Mouse (Mus musculus) urinary bladder, postnatal 0 days (tissue): ENCODE results near the gene Vrk3. TPM values are rescaled to one million over a fixed set of nuclear protein-coding genes. Genes with fewer than 3 reads are reported as not detected.

Experiments
- polyA plus RNA-seq: library from polyadenylated mRNA; unstranded; fragments of >200 nt; fragmentation: Nextera tagmentation; extraction: Ambion mirVana; gene quantifications from 2 replicates; pipeline ENCODE4 v1.2.1, GENCODE M21; 2015

Gene Vrk3
- 15.4 and 17.6 TPM in 2 replicates for polyA plus RNA-seq

DNA sequence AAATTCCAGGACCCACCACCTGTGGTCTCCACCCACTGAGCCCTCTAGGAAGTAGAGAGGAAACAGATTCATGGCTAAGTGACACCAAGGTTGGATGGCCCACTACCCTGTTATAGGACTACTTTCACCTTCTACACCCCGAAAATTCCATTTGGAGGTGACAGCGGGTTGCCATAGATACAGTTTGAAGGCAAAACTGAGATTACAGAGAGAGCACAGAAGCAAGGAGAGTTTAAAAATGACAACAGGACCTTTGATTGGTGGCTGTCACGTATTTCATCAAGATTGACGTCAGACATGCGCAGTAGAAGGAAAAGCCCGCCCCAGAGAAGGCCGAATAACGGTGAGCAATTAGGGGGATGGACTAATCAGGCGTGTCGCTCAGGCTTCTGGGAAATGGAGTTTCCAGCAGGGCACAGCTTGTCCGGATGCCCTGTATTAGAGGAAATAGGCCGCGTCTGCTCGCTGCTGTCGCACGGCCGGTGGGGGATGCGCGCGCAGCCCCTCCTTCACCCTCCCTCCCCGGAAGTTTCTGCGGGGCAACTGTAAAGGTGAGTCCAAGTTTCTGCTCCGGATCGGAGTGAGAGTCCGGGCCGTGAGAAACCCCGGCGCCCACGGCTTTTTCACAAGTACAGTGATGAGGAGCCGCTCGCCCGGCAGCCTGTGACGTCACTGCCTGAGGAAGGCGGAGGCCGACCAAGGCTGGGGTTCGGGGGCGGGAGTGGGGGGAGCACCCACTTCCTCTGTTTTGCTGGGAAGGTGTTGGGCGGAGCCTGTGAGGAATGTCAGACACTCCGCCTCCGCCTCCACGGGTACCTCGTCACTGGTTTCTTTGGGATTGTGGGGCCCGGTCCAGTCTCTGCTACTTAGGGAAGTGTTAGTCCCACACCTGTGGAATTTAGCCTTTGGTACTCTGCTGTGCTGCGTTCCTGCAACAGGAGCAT lies at the start of gene Vrk3:
TSS of gene Vrk3 (plus strand) at position 313 of the 944 bp plus-strand sequence.

DNA sequence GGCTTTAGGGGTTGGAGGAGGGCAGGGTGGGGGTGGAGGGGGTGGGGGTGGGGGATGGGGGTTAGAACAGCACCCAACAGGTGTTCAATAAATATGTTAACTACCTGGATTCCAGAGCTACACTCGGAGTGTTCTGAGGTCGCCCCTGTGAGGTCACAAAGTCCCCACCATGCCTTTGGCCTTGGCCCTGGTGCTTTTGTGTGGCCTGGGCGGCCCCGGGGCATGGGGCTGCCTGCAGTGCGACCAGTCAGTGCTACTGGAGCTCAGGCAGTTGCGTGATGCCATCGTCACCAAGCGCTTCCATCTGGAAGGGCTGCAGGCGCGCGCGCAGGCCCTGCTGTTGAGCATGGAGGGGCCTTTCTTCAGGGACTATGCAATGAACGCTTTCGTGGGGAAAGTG lies 39.6 kb upstream of the Vrk3 start, which contains the start of gene Izumo2:
TSS of gene Izumo2 (plus strand) at position 169 of the 400 bp plus-strand sequence.

DNA sequence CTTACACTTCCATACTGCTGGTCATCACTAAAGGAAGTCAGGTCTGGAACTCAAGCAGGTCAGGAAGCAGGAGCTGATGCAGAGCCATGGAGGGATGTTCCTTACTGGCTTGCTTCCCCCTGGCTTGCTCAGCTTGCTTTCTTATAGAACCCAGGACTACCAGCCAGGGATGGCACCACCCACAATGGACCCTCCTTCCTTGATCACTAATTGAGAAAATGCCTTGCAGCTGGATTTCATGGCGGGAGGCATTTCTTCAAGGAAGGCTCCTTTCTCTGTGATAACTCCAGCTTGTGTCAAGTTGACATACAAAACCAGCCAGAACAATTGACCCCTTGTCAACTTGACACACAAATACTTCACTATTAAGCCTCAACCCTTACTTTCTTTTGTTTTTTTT lies 2.7 kb downstream of the Vrk3 start, which contains the start of gene Zfp473:
TSS of gene Zfp473 (minus strand) at position 101 of the 400 bp plus-strand sequence.

DNA sequence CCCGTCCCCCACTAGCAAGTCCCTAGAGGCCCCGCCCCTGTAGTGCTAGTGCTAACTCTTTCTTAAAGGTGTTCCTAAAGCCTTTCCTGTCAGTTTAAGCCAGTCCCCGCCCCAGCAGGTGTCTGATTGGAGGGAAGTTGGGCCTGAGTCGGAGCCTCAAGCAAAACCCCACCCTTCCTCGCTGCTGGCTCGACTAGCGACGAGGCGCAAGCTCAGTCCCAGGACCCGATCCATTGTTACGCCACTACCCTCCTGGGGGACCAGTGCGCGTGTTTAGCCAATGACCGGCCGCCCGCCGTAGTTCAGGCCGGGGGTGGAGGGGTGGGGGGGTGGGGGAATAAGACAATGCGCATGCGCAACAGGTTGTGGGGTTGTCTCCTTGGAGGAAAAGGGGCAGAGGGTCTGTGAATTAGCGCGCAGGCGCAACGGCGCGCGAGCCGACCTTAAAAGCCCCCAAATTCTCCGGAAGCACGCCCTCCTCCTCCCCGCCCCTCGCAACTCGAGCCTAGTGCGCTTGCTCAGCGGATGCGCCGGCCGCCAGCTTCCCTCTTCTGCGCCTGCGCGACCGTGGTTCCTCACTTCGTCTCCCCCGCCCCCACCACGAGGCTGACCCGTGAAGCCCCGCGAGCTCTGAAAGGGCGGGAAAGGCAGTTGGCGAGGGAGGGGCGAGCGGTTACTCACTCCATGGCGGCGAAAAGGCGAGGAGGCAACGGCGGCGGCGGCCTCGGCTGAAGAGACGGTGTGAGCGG lies 67.7 kb downstream of the Vrk3 start, which contains the start of the genes Nup62 and Il4i1:
TSS of gene Nup62 (plus strand) at position 368 of the 749 bp plus-strand sequence.
TSS of gene Il4i1 (plus strand) at position 667 of the 749 bp plus-strand sequence.

DNA sequence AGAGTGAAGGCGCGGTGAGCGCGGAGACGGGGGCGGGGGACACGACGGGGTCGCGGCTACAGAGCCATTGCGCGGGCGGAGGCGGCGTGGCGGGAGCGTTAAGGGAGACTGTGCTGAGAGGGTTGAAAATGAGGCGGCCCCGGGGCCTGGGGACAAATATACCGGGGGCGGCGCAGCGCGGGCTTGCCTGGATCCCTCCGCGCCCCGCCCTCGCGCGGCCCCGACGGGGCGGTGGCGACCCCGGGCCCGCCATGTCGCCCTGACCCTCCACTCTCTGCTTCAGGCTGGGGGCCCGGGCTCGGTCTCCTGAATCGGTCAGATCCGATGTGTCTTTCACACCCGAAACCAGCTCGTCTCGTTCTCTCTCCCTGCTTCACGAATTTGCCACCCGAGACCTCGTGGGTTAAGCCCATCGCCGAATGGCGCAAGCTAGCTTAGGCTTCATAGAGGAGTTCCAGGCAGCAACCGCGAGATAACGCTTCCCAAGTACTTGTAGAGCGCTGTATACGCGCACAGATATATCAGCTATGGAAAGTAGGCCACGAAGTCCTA lies 68.3 kb downstream of the Vrk3 start, which contains the start of gene Atf5:
TSS of gene Atf5 (minus strand) at position 189 of the 552 bp plus-strand sequence.

Other genes with a start within 250 kb of the Vrk3 start
- 0.30 and 0.82 TPM in 2 replicates for gene Mybpc2, start 223.8 kb upstream of the Vrk3 start, polyA plus RNA-seq
- gene Spib, start 216.3 kb upstream of the Vrk3 start, polyA plus RNA-seq: 0.05 TPM in 1 of 2 replicates, not detected in the other
- 20.1 and 23.8 TPM in 2 replicates for gene Pold1, start 199.6 kb upstream of the Vrk3 start, polyA plus RNA-seq
- 65.2 and 69.4 TPM in 2 replicates for gene Nr1h2, start 194.5 kb upstream of the Vrk3 start, polyA plus RNA-seq
- gene Napsa, start 176.0 kb upstream of the Vrk3 start, polyA plus RNA-seq: 0.46 and 0.57 TPM in 2 replicates
- 0.05 and 0.08 TPM in 2 replicates for gene Kcnc3, start 157.7 kb upstream of the Vrk3 start, polyA plus RNA-seq
- 11.2 and 12.2 TPM in 2 replicates for gene Myh14, start 77.6 kb upstream of the Vrk3 start, polyA plus RNA-seq
- not detected in 2 replicates for gene Izumo2, start 39.7 kb upstream of the Vrk3 start, polyA plus RNA-seq
- 0.21 and 0.35 TPM in 2 replicates for gene Zfp473, start 2.6 kb downstream of the Vrk3 start, polyA plus RNA-seq
- gene Nup62, start 67.7 kb downstream of the Vrk3 start, polyA plus RNA-seq: 40.2 and 44.4 TPM in 2 replicates
- 0.51 and 0.73 TPM in 2 replicates for gene Il4i1, start 68.0 kb downstream of the Vrk3 start, polyA plus RNA-seq
- gene Atf5, start 68.2 kb downstream of the Vrk3 start, polyA plus RNA-seq: 6.1 and 8.3 TPM in 2 replicates
- 89.9 and 95.2 TPM in 2 replicates for gene Akt1s1, start 100.6 kb downstream of the Vrk3 start, polyA plus RNA-seq
- 40.6 and 43.1 TPM in 2 replicates for gene Tbc1d17, start 100.7 kb downstream of the Vrk3 start, polyA plus RNA-seq
- 23.5 and 32.3 TPM in 2 replicates for gene Pnkp, start 108.7 kb downstream of the Vrk3 start, polyA plus RNA-seq
- 204 and 244 TPM in 2 replicates for gene Ptov1, start 121.4 kb downstream of the Vrk3 start, polyA plus RNA-seq
- 56.3 and 58.9 TPM in 2 replicates for gene Med25, start 144.3 kb downstream of the Vrk3 start, polyA plus RNA-seq
- gene Fuz, start 147.7 kb downstream of the Vrk3 start, polyA plus RNA-seq: 27.5 and 29.3 TPM in 2 replicates
- gene Ap2a1, start 181.1 kb downstream of the Vrk3 start, polyA plus RNA-seq: 32.3 and 40.8 TPM in 2 replicates
- 0.23 and 0.39 TPM in 2 replicates for gene Tsks, start 194.8 kb downstream of the Vrk3 start, polyA plus RNA-seq
- 10.1 and 10.3 TPM in 2 replicates for gene Cpt1c, start 226.4 kb downstream of the Vrk3 start, polyA plus RNA-seq
- gene Prmt1, start 238.2 kb downstream of the Vrk3 start, polyA plus RNA-seq: 237 and 244 TPM in 2 replicates
- 52.3 and 56.8 TPM in 2 replicates for gene Irf3, start 249.2 kb downstream of the Vrk3 start, polyA plus RNA-seq